Mouse (Mus musculus): ENCODE data around the gene Bmpr1a.
A peak's percentile ranks its signal among the peaks of the same experiment; 100 is the strongest.
"Not testable (repeated sequence)": the region's sequence is repeated elsewhere in the genome, so short reads cannot be mapped to it uniquely, and the experiment has no call there.

The Bmpr1a gene

DNA sequence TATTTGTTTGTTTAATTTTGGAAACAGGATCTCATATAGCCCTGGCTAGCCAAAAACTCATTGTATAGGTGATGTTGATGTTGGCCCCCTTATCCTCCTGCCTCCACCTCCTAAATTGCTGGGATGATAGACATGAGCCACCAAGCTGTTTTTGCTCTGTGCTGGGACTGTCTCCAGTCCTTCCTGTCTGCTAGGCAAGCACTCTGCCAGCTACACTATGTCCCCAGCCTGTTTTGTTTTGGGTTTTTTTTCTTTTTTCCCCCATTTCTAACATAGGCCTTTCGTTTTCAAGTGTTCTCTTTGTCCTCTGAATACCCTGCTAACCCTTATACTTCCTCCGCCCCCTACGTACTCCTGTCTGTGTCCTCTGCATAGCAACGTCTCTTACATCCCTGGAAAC, 109.8 kb downstream of the Bmpr1a start:
- no peak for DNase-seq (ENCODE audit: low spot score)

GRCm38 (mm10) chr14:34382921-34383704, 120.0 kb downstream of the Bmpr1a start:
- no peak for DNase-seq (ENCODE audit: low spot score)

DNA sequence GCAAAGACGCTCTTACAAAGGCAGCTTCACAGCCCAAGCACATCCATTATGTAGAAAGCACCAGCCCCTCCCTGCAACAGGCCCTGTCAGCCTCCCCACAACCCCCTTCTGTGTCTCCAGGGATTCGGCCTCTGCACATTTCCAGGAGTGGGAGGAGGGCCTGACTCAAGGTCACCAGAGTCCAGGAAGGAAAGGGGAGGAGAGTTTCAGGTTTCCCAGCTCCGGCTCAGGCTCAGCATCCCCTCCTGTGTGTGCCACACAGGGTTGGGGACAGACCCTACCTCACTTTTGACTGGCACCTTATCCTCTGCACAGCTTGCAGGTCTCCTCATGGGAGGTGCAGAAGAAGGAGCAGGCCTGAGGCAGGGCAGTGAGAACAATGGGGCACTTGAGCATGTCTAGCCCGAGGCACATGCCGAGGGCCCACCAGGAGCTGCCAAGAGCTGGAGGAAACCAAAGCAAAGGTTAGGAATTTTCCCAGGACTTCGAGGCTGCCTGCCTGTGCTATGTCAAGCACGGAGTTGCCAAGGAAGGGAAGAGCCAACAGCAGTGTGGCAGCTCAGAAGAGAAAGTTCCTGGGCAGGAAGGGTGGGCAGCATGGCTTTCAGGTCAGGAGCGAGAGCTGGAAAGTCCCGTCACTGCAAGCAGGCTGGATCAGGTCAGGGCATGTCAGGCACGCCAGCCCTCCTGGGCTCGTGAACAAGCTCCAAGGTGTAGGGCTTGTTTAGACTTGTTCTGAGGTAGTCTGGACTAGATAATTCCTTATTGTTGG, 124.4 kb downstream of the Bmpr1a start:
- DNase-seq (ENCODE audit: low spot score): peak; percentile 33

DNA sequence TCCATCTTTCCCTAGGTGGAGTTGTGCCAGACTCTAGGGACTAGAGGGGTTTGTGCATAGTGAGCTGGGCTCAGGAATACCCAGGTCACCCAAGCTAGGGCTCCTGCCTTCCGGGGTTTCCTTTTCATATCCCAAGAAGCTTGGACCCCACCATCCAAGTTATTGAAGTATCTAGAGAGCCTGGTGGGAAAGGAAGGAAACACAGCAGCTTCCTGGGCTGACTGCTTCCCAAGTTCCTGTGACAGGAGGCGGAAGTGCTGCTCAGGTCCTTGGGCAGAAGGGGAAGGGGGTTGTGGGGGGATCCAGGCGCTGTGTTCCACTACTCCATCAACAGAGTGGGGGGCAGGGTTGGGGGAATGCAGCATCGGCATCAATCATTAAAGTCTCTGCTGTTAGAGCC, 126.0 kb downstream of the Bmpr1a start:
- DNase-seq (ENCODE audit: low spot score): no peak

DNA sequence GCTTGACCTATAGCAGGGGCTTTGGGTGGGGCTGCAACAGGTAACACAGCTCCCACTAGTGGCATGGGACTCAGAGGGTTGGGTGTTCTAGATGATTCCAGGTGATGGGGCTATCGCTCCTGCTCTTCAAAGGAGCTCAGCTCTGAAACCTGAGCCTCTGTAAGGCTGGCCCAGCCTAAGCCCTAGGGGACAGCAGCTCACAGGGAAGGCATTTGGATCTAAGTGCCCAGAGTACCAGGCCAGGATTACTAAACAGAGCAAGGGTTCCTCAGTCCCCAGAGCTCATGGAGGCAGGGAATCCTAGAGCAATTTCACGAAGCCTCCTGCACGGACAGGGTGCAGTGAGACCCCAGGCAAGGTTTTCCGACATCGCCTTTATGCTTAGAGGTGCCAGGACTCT, 127.2 kb downstream of the Bmpr1a start:
- DNase-seq (ENCODE audit: low spot score): no peak

GRCm38 (mm10) chr14:34375415-34375904, 127.7 kb downstream of the Bmpr1a start, which contains the start of gene Mmrn2:
Gene Mmrn2, plus strand, starts transcription at chr14:34375465.
- DNase-seq (ENCODE audit: low spot score): no peak

- DNase-seq (ENCODE audit: low spot score): no peak
Measured at GRCm38 (mm10) chr14:34374577-34374976, 128.6 kb downstream of the Bmpr1a start, which contains the start of gene Sncg. Gene Sncg, minus strand, starts transcription at chr14:34374789.

GRCm38 (mm10) chr14:34373581-34373980, 129.6 kb downstream of the Bmpr1a start:
- DNase-seq (ENCODE audit: low spot score): no peak

DNA sequence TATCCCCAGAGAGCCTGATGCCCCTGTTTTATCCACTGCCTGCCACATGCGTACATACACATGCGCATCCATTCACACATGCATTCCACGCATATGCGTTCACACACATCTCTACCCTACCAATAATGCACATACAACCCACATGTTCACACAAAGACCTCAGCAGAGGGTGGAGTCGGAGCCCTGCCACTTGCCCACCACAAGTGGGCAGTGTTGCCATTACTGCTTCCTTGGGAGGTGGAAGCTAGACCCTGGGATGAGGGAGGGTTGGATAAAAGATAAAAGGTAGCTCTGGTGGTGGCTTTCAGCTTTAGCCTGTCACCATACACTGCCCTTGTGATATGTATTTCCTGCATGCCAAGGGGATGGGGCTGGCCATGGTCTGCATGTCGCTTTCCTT, 130.5 kb downstream of the Bmpr1a start:
- peak; percentile 57 for DNase-seq (ENCODE audit: low spot score)

- no peak for DNase-seq (ENCODE audit: low spot score)
Measured at GRCm38 (mm10) chr14:34371763-34372162, 131.4 kb downstream of the Bmpr1a start.

DNA sequence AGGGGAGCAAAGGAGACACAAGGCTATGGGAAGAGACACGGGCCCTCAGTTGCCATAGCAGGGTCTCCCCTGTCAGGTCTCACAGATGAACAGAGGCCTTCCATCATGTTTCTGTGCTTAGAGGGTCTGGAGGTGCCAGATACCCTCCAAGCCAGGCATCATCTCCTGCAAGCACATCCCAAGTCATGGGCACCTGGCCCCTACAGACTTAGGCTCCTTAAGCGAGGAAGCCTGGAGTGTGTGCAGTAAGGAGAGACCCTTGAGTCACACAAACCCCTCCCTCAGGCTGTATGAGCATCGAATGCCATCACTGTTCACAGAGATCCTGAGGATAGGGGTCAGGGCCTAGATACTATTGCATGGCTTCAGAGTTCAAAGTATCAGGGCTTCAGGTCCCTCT, 132.2 kb downstream of the Bmpr1a start:
- DNase-seq (ENCODE audit: low spot score): no peak

DNA sequence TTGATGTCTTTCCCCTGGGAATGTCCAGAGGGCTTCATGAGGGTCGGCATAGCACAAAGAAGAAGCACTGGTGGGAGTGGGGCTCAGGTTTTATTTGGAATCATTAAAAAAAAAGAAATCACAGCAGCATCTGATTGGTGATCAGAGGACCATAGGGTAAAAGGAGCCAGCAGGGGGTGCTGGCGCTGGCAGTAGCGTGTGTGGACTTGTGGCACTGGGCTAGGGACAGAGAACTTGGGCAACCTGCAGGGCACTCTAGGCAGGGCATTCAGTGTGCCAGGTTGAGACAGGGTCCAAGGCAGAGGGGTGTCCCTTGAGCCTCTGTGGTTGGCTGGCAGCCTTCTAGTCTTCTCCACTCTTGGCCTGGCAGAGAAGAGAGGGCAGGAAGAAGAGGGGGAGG, 132.9 kb downstream of the Bmpr1a start:
- no peak for DNase-seq (ENCODE audit: low spot score)

- DNase-seq (ENCODE audit: low spot score): no peak
Measured at GRCm38 (mm10) chr14:34365147-34365507, 138.0 kb downstream of the Bmpr1a start.

- not testable (repeated sequence) for DNase-seq (ENCODE audit: low spot score)
Measured at GRCm38 (mm10) chr14:34364254-34365146, 138.6 kb downstream of the Bmpr1a start.

DNA sequence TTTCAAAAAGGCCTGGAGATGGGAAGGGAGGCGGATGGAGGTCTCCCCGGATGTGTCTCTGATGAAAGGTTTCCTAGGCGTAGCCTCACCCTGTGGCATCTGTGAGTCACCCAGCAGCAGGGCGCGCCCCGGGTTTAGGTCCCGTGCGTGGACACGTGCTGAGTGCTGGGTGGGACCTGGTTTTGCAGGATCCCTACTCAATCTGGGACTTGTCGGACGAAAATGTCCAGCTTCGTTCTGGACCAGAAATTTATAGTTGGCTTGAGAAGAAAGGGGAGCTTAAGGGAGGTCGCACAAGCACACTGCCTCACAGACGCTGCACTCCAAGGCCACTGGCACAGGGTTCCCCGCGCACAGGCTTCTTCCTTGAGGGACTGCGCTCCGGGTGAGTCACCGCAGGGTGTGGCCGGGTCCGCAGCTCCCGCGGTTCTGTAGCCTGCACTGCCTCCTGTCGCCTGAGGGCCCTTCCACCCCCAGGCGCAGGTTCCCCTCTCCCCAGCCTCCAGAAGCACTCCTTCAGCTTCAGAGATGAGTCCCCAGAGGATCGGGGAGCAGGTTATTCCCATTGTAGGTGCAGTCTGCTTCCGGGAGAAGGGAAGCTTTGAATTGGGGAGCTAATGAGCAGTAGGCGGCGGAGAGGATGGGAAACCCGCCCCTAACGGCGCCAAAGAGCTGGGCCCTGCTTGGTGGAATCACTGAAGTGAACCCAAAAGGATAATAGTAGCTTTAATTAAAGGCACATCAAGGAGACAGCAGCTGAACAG, 139.5 kb downstream of the Bmpr1a start:
- peak; percentile 69 for DNase-seq (ENCODE audit: low spot score)

GRCm38 (mm10) chr14:34362726-34363445, 140.3 kb downstream of the Bmpr1a start:
- peak; percentile 70 for DNase-seq (ENCODE audit: low spot score)

DNA sequence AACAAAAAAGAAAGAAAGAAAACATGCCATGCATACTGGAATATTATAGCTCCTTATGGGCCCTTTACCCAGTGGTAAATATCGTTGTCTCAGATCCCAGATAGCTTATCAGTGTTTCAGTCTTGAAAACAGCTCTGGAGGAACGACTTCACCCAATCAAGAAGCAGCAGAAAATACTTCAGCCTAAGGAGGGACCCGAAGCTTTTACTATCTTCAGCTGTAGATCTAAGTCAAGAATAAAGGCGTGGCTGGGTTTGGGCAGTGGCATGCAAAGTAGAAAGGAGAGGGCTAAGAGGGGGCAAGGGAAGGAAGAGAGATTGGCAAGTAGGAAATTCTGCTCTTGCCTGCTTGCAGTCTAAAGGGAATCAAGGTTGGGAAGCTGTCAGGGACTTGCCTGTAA, 141.0 kb downstream of the Bmpr1a start:
- no peak for DNase-seq (ENCODE audit: low spot score)

Measured in ovary, postnatal 36 days (tissue).